Mouse (Mus musculus) MEL (cell line): ENCODE data around the gene Rheb.

Experiments used
- CTCF ChIP-seq, 3 experiments: IDR thresholded peaks in 2 of 3; conservative IDR thresholded peaks in 1 of 3; 2 replicates each; pipeline ENCODE4 v1.5.1; 2011 to 2012; ENCODE audit warnings: low read length in 3 of 3, low read depth in 2 of 3, mild to moderate bottlenecking in 2 of 3, improper control_type of control experiment in 1 of 3, inconsistent platforms in 1 of 3, mixed read lengths in 1 of 3, moderate library complexity in 1 of 3; ENCODE audit not compliant: control insufficient read depth in 1 of 3, insufficient read depth in 1 of 3, poor library complexity in 1 of 3, severe bottlenecking in 1 of 3
- EP300 ChIP-seq, 2 experiments: IDR thresholded peaks; 2 replicates each; pipeline ENCODE4 v1.6.1; 2011; ENCODE audit warnings: improper control_type of control experiment in 2 of 2, low read length in 2 of 2, low read depth in 1 of 2, mild to moderate bottlenecking in 1 of 2
- RAD21 ChIP-seq: IDR thresholded peaks from 2 replicates; pipeline ENCODE4 v1.6.1; 2011; ENCODE audit warnings: mild to moderate bottlenecking, low read depth, low read length, improper control_type of control experiment
- TAL1 ChIP-seq: IDR thresholded peaks from 2 replicates; pipeline ENCODE4 v1.6.1; 2012; ENCODE audit warnings: mild to moderate bottlenecking, inconsistent platforms, low read length, moderate library complexity, mixed read lengths
- USF1 ChIP-seq: IDR thresholded peaks from 2 replicates; pipeline ENCODE4 v1.6.1; 2014; ENCODE audit warnings: low read depth, mild to moderate bottlenecking, inconsistent platforms, low read length, improper control_type of control experiment, moderate library complexity
- ZC3H11A ChIP-seq: IDR thresholded peaks from 2 replicates; pipeline ENCODE4 v1.6.1; 2012; ENCODE audit warnings: low read depth, mild to moderate bottlenecking, inconsistent platforms, low read length, improper control_type of control experiment

GRCm38 (mm10) chr5:24840975-24841431, 1.4 kb downstream of the Rheb start:
- TF ChIP-seq USF1, result no peak
- no peak for TF ChIP-seq EP300 (IDR thresholded peaks at IDR 0.05; ENCODE audit: low read depth in 1 of 2, low read length in 2 of 2)
- TF ChIP-seq ZC3H11A, result no peak
- no peak for TF ChIP-seq RAD21
- TF ChIP-seq CTCF (IDR thresholded peaks at IDR 0.05 in 2 of 3, conservative IDR thresholded peaks at IDR 0.05 in 1 of 3; ENCODE audit: control insufficient read depth in 1 of 3, insufficient read depth in 1 of 3, low read depth in 2 of 3, low read length in 3 of 3, poor library complexity in 1 of 3, severe bottlenecking in 1 of 3), result no peak
- TF ChIP-seq TAL1, result no peak
